Mouse (Mus musculus) kidney, embryonic 16.5 days (tissue): ENCODE results near the gene Dapk1. TPM values are rescaled to one million over a fixed set of nuclear protein-coding genes. Genes with fewer than 3 reads are reported as not detected.
"Not testable (repeated sequence)": the region's sequence is repeated elsewhere in the genome, so short reads cannot be mapped to it uniquely, and the experiment has no call there.

Source experiments
- ATAC-seq: fragments of 200-750 bp; cut with Nextera tagmentation; 2 replicates; pipeline ENCODE4 v1.8.0; 2017; ENCODE audit warnings: moderate TSS enrichment; ENCODE audit not compliant: low FRiP score, low TSS enrichment
- H3K27ac ChIP-seq: fragments of 300-500 bp; sonication (generic); 2 replicates; pipeline ENCODE4 v1.5.1; 2014; ENCODE audit warnings: low read length
- H3K27me3 ChIP-seq: fragments of 300-500 bp; sonication (generic); 2 replicates; pipeline ENCODE4 v1.6.1; 2014; ENCODE audit warnings: low read length, control low read depth, mixed read lengths; ENCODE audit not compliant: insufficient read depth
- H3K36me3 ChIP-seq: fragments of 300-500 bp; sonication (generic); 2 replicates; pipeline ENCODE4 v1.6.1; 2014; ENCODE audit warnings: low read length, control low read depth, mixed read lengths; ENCODE audit not compliant: insufficient read depth
- H3K4me1 ChIP-seq: fragments of 300-500 bp; sonication (generic); 2 replicates; pipeline ENCODE4 v1.6.1; 2014; ENCODE audit warnings: low read length, control low read depth, mixed read lengths; ENCODE audit not compliant: insufficient read depth
- H3K4me2 ChIP-seq: fragments of 300-500 bp; sonication (generic); replicated peaks from 2 replicates; pipeline ENCODE4 v1.6.1; 2014; ENCODE audit warnings: low read depth, low read length
- H3K4me3 ChIP-seq: fragments of 300-500 bp; sonication (generic); 2 replicates; pipeline ENCODE4 v1.5.1; 2014; ENCODE audit warnings: mild to moderate bottlenecking, low read length
- H3K9ac ChIP-seq: fragments of 300-500 bp; sonication (generic); replicated peaks from 2 replicates; pipeline ENCODE4 v1.6.1; 2014; ENCODE audit warnings: low read length
- H3K9me3 ChIP-seq: fragments of 300-500 bp; sonication (generic); 2 replicates; pipeline ENCODE4 v1.6.1; 2016; ENCODE audit warnings: low read length, control low read depth
- WGBS: fragments of 180-500 bp; shearing (Covaris S2); extraction: QIAGEN DNeasy Blood & Tissue Kit; methylation state at CpG from one replicate; pipeline ENCODE4 v1.1.7; 2014; 5-methylcytosine and 5-hydroxymethylcytosine counted together
- polyA plus RNA-seq: library from polyadenylated mRNA; unstranded; fragments of >200 nt; fragmentation: Nextera tagmentation; extraction: Ambion mirVana; gene quantifications from 2 replicates; pipeline ENCODE4 v1.2.1, GENCODE M21; 2015

The Dapk1 gene
- polyA plus RNA-seq, 1 experiment from 2014 or later: 25.3 TPM

- 81% methylated on average over 6 of the region's 6 CpGs for WGBS
Observed at GRCm38 (mm10) chr13:60610971-60611370, 9.2 kb downstream of the Dapk1 start.

GRCm38 (mm10) chr13:60612160-60612559, 10.4 kb downstream of the Dapk1 start:
- Histone ChIP-seq H3K4me3 (no peak overlapping the region), H3K9ac (no peak overlapping the region), H3K27me3 (no peaks in the 10 kb centered on the region), H3K27ac (no peak overlapping the region), H3K36me3 (0 out of 2 replicates have a peak, but pooled peaks cover 5% of the 10 kb centered on the region), H3K4me1 (peaks cover 28% of the 10 kb centered on the region), H3K4me2 (no peak overlapping the region), H3K9me3 (no peaks in the 10 kb centered on the region)
- WGBS: 56% methylated on average over 3 of the region's 3 CpGs
- no peak for ATAC-seq

More at GRCm38 (mm10) chr13:60610971-60611370, 9.2 kb downstream of the Dapk1 start:
- not testable (repeated sequence) for H3K9ac ChIP-seq, H3K4me3 ChIP-seq, H3K4me2 ChIP-seq, H3K27ac ChIP-seq, H3K27me3 ChIP-seq, H3K9me3 ChIP-seq, ATAC-seq
- Histone ChIP-seq H3K4me1 (peaks cover 32% of the 10 kb centered on the region), H3K36me3 (0 out of 2 replicates have a peak, but pooled peaks cover 11% of the 10 kb centered on the region)

- Histone ChIP-seq H3K4me1 (peaks cover 19% of the 10 kb centered on the region), H3K4me2 (no peak overlapping the region), H3K9ac (no peak overlapping the region), H3K9me3 (no peaks in the 10 kb centered on the region), H3K27me3 (no peaks in the 10 kb centered on the region), H3K36me3 (0 out of 2 replicates have a peak, but pooled peaks cover 3% of the 10 kb centered on the region), H3K27ac (no peak overlapping the region), H3K4me3 (no peak overlapping the region)
- 96% methylated on average over 8 of the region's 8 CpGs for WGBS
- no peak for ATAC-seq
Observed at GRCm38 (mm10) chr13:60614154-60614553, 12.4 kb downstream of the Dapk1 start.

GRCm38 (mm10) chr13:60615057-60615650, 13.4 kb downstream of the Dapk1 start:
- Histone ChIP-seq H3K27ac (no peak overlapping the region), H3K4me3 (no peak overlapping the region), H3K4me2 (no peak overlapping the region), H3K9me3 (no peaks in the 10 kb centered on the region), H3K4me1 (peaks cover 22% of the 10 kb centered on the region), H3K9ac (no peak overlapping the region), H3K27me3 (no peaks in the 10 kb centered on the region), H3K36me3 (0 out of 2 replicates have a peak, but pooled peaks cover 3% of the 10 kb centered on the region)
- ATAC-seq: no peak
- 62% methylated on average over 15 of the region's 15 CpGs for WGBS

GRCm38 (mm10) chr13:60616036-60616435, 14.3 kb downstream of the Dapk1 start:
- Histone ChIP-seq H3K27ac (no peak overlapping the region), H3K9me3 (no peaks in the 10 kb centered on the region), H3K4me3 (no peak overlapping the region), H3K27me3 (no peaks in the 10 kb centered on the region), H3K4me2 (no peak overlapping the region), H3K9ac (no peak overlapping the region), H3K36me3 (0 out of 2 replicates have a peak, but pooled peaks cover 3% of the 10 kb centered on the region), H3K4me1 (peaks cover 17% of the 10 kb centered on the region; the same call in 1 of the 2 replicates)
- ATAC-seq: no peak
- 77% methylated on average over 6 of the region's 6 CpGs for WGBS

GRCm38 (mm10) chr13:60618287-60618686, 16.5 kb downstream of the Dapk1 start:
- Histone ChIP-seq H3K4me3 (no peak overlapping the region), H3K9ac (no peak overlapping the region), H3K4me1 (peaks cover 17% of the 10 kb centered on the region; the same call in 1 of the 2 replicates), H3K27ac (no peak overlapping the region), H3K4me2 (no peak overlapping the region), H3K36me3 (no peaks in the 10 kb centered on the region; the same call in 1 of the 2 replicates), H3K9me3 (no peaks in the 10 kb centered on the region), H3K27me3 (no peaks in the 10 kb centered on the region)
- 27% methylated on average over 9 of the region's 9 CpGs for WGBS
- 0 out of 2 replicates have a peak, but pooled peaks have one; percentile 25 for ATAC-seq

GRCm38 (mm10) chr13:60619723-60620122, 18.0 kb downstream of the Dapk1 start:
- no peak overlapping the region for H3K27ac ChIP-seq
- 45% methylated on average over 6 of the region's 6 CpGs for WGBS
- no peak for ATAC-seq
- no peak overlapping the region for H3K9ac ChIP-seq
- no peak overlapping the region for H3K4me2 ChIP-seq
- no peaks in the 10 kb centered on the region for H3K9me3 ChIP-seq
- H3K4me3 ChIP-seq: no peak overlapping the region
- H3K36me3 ChIP-seq: no peaks in the 10 kb centered on the region; the same call in none of the 2 replicates
- H3K4me1 ChIP-seq: peaks cover 17% of the 10 kb centered on the region; the same call in 1 of the 2 replicates
- no peaks in the 10 kb centered on the region for H3K27me3 ChIP-seq

- Histone ChIP-seq H3K4me2 (no peak overlapping the region), H3K27me3 (no peaks in the 10 kb centered on the region), H3K9me3 (no peaks in the 10 kb centered on the region), H3K36me3 (no peaks in the 10 kb centered on the region; the same call in none of the 2 replicates), H3K4me1 (peaks cover 17% of the 10 kb centered on the region; the same call in 1 of the 2 replicates), H3K9ac (no peak overlapping the region), H3K4me3 (no peak overlapping the region), H3K27ac (no peak overlapping the region)
- no peak for ATAC-seq
- WGBS: 55% methylated on average over 4 of the region's 4 CpGs
Observed at GRCm38 (mm10) chr13:60621411-60621965, 19.7 kb downstream of the Dapk1 start.

GRCm38 (mm10) chr13:60625581-60625980, 23.8 kb downstream of the Dapk1 start:
- H3K4me2 ChIP-seq: no peak overlapping the region
- H3K4me1 ChIP-seq: 0 out of 2 replicates have a peak, but pooled peaks cover 3% of the 10 kb centered on the region
- H3K4me3 ChIP-seq: no peak overlapping the region
- no peak for ATAC-seq
- H3K9me3 ChIP-seq: no peaks in the 10 kb centered on the region
- WGBS: 65% methylated on average over 7 of the region's 7 CpGs
- H3K27me3 ChIP-seq: no peaks in the 10 kb centered on the region
- no peaks in the 10 kb centered on the region; the same call in none of the 2 replicates for H3K36me3 ChIP-seq
- no peak overlapping the region for H3K9ac ChIP-seq
- no peak overlapping the region for H3K27ac ChIP-seq
